Mouse (Mus musculus) thymus, adult 2 months (tissue): Measurements from ENCODE around the gene Fndc3b. TPM values are rescaled to one million over a fixed set of nuclear protein-coding genes. Genes with fewer than 3 reads are reported as not detected.

Experiments
- DNase-seq: peaks from one replicate; pipeline ENCODE4 v3.0.0; 2021
- H3K27ac ChIP-seq: fragments of 200-500 bp; 2 replicates; pipeline ENCODE4 v1.5.1; 2012; ENCODE audit warnings: low read length, control low read depth; ENCODE audit not compliant: control insufficient read depth, insufficient read depth
- H3K27me3 ChIP-seq: fragments of 200-500 bp; 2 replicates; pipeline ENCODE4 v1.6.1; 2012; ENCODE audit warnings: mild to moderate bottlenecking, low read length, moderate library complexity, mixed read lengths; ENCODE audit not compliant: control insufficient read depth, insufficient read depth
- H3K36me3 ChIP-seq: fragments of 200-500 bp; 2 replicates; pipeline ENCODE4 v1.6.1; 2012; ENCODE audit warnings: mild to moderate bottlenecking, low read length, moderate library complexity; ENCODE audit not compliant: control insufficient read depth, insufficient read depth
- H3K4me1 ChIP-seq: fragments of 200-500 bp; replicated peaks from 2 replicates; pipeline ENCODE4 v1.6.1; 2012; ENCODE audit warnings: low read length; ENCODE audit not compliant: control insufficient read depth, insufficient read depth
- H3K4me3 ChIP-seq: fragments of 200-500 bp; 2 replicates; pipeline ENCODE4 v1.5.1; 2012; ENCODE audit warnings: mild to moderate bottlenecking, low read length, control low read depth, moderate library complexity; ENCODE audit not compliant: control insufficient read depth, insufficient read depth
- CTCF ChIP-seq: fragments of 200-500 bp; IDR thresholded peaks from 2 replicates; pipeline ENCODE4 v1.5.1; 2012; ENCODE audit warnings: mild to moderate bottlenecking, control low read depth, low read length, moderate library complexity, borderline replicate concordance; ENCODE audit not compliant: control insufficient read depth, poor library complexity, insufficient read depth; ENCODE audit errors: extremely low read depth
- POLR2A ChIP-seq: fragments of 200-500 bp; IDR thresholded peaks from 2 replicates; pipeline ENCODE4 v1.6.1; 2012; ENCODE audit warnings: mild to moderate bottlenecking, low read length, control low read depth, moderate library complexity; ENCODE audit not compliant: control insufficient read depth, poor library complexity, insufficient read depth; ENCODE audit errors: extremely low read depth
- WGBS: fragments of 180-500 bp; shearing (Covaris S2); methylation state at CpG from one replicate; pipeline ENCODE4 v1.1.7; 2018; 5-methylcytosine and 5-hydroxymethylcytosine counted together
- polyA plus RNA-seq: library from polyadenylated mRNA; depleted of rRNA; stranded (reverse); fragments of >200 nt; gene quantifications from 2 replicates; pipeline ENCODE4 v1.2.3, GENCODE M21; 2012

Fndc3b gene
- polyA plus RNA-seq, 1 experiment: 4.7 TPM

GRCm38 (mm10) chr3:27690030-27690429 lies 21.1 kb downstream of the Fndc3b start:
- H3K27ac ChIP-seq: no peak overlapping the region
- no peaks in the 10 kb centered on the region for H3K27me3 ChIP-seq
- H3K36me3 ChIP-seq: no peaks in the 10 kb centered on the region
- H3K4me1 ChIP-seq: no peaks in the 10 kb centered on the region
- no peak overlapping the region for H3K4me3 ChIP-seq
- TF ChIP-seq POLR2A (no peak), CTCF (no peak)
- DNase-seq: no peak
- WGBS: 43% methylated on average over 6 of the region's 6 CpGs

DNA sequence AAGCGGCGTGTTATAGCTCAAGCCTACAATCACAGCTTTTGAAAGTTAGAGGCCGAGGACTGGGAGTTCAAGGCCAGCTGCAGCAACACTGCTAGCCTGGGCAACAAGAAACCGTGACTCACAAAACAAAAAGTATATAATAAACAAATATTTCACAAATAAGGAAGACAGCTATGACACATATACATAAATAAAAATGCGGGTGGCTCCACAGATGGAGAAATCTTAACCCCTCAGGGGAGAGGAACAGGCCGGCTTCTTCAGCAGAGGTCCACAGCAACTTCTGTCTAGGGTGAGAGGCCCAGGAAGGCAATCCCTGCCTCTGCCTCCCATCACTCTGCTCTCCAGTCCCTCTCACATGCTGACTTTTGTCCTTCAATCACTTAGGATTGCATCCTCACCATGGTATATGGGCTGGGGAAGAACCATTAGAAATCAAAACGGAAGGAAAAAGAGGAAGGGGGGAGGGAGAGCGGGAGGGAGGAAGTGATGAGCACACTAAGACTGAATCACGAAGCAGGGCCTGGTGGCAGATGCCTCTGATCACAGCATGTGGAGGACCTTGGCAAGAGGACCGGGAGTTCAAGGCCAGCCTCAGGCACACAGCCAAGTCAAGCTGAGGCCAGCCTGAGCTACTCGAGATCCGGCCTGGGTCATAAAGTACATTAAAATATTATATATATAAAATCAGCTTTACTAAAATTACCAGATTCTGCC lies 21.8 kb downstream of the Fndc3b start:
- Histone ChIP-seq H3K27me3 (no peaks in the 10 kb centered on the region), H3K4me1 (no peaks in the 10 kb centered on the region), H3K27ac (no peak overlapping the region), H3K36me3 (no peaks in the 10 kb centered on the region), H3K4me3 (no peak overlapping the region)
- TF ChIP-seq POLR2A (no peak), CTCF (no peak)
- 72% methylated on average over 12 of the region's 12 CpGs for WGBS
- no peak for DNase-seq

- Histone ChIP-seq H3K27me3 (no peaks in the 10 kb centered on the region), H3K27ac (no peak overlapping the region), H3K36me3 (no peaks in the 10 kb centered on the region), H3K4me1 (no peaks in the 10 kb centered on the region), H3K4me3 (no peak overlapping the region)
- DNase-seq: no peak
- TF ChIP-seq CTCF: no peak
- TF ChIP-seq POLR2A: no peak
- 95% methylated on average over 19 of the region's 19 CpGs for WGBS
These were observed 24.2 kb downstream of the Fndc3b start for GRCm38 (mm10) chr3:27686732-27687491.

DNA sequence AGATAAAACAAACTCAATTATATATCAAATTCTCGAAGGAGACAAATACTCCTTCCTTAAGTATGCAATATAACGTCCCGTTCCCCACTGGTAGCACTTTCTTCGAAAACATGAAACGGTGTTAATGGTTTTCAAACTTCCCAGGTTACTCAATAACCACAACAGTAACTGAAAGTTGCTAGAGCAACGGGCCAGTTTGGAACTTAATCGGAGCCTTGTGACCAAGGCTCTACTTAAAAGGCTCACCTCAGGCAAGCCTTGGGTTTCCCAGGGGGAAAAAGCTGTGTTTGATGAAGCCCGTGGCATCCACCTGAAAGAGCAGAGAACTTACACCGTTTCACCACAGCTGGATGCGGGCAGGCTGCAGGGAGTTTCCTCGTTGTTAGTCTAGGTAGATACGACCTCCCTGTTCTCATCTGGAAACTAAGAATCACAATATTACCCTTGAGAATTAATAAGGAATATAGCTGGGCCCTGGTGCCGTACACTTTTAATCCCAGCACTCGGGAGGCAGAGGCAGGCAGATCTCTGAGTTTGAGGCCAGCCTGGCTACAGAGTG lies 25.4 kb downstream of the Fndc3b start:
- TF ChIP-seq CTCF (no peak), POLR2A (no peak)
- H3K27me3 ChIP-seq: no peaks in the 10 kb centered on the region
- H3K36me3 ChIP-seq: no peaks in the 10 kb centered on the region
- 91% methylated on average over 14 of the region's 14 CpGs for WGBS
- DNase-seq: no peak
- no peak overlapping the region for H3K4me3 ChIP-seq
- no peaks in the 10 kb centered on the region for H3K4me1 ChIP-seq
- H3K27ac ChIP-seq: no peak overlapping the region; the same call in 1 of the 2 replicates

- no peak for DNase-seq
- Histone ChIP-seq H3K27me3 (no peaks in the 10 kb centered on the region), H3K36me3 (no peaks in the 10 kb centered on the region), H3K4me3 (no peak overlapping the region), H3K4me1 (no peaks in the 10 kb centered on the region), H3K27ac (no peak overlapping the region)
- 93% methylated on average over 6 of the region's 6 CpGs for WGBS
- TF ChIP-seq CTCF (no peak), POLR2A (no peak)
These were observed 26.0 kb downstream of the Fndc3b start for GRCm38 (mm10) chr3:27685134-27685533.

GRCm38 (mm10) chr3:27683374-27683773 lies 27.7 kb downstream of the Fndc3b start:
- TF ChIP-seq POLR2A (no peak), CTCF (no peak)
- Histone ChIP-seq H3K27ac (no peak overlapping the region), H3K4me1 (no peaks in the 10 kb centered on the region), H3K27me3 (no peaks in the 10 kb centered on the region), H3K4me3 (no peak overlapping the region), H3K36me3 (no peaks in the 10 kb centered on the region)
- WGBS: 87% methylated on average over 4 of the region's 4 CpGs
- DNase-seq: no peak

DNA sequence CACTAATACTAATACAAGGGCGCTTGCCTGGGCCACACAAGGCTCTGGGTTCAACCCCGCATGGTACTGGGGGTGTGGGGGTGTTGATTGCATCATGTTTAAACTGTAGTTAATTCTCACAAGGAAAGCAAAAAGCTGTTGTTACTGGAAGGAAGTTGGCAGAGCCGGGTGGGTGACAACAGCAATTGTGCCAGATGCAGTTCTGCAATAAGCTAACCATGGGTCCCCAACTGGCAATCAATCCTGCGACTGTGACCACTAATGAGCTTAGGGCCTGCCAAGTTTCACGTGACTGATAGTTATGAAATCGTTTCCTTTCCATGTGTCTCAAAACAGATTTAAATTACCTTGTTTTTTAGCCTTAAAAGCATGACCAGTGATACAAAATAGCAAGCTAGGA lies 33.5 kb downstream of the Fndc3b start:
- no peak for DNase-seq
- no peaks in the 10 kb centered on the region for H3K27me3 ChIP-seq
- no peak overlapping the region for H3K27ac ChIP-seq
- no peaks in the 10 kb centered on the region for H3K36me3 ChIP-seq
- WGBS: 50% methylated on average over 6 of the region's 6 CpGs
- TF ChIP-seq CTCF (no peak), POLR2A (no peak)
- H3K4me3 ChIP-seq: no peak overlapping the region
- H3K4me1 ChIP-seq: no peaks in the 10 kb centered on the region
